Mouse (Mus musculus) cerebellum, adult 2 months (tissue): ENCODE data around the gene Alg5. TPM values are rescaled to one million over a fixed set of nuclear protein-coding genes. Genes with fewer than 3 reads are reported as not detected.

Experiments
- DNase-seq, 2 experiments: peaks; one replicate each; pipeline ENCODE4 v3.0.0; 2021
- H3K27ac ChIP-seq: fragments of 200-500 bp; 2 replicates; pipeline ENCODE4 v1.5.1; 2012; ENCODE audit warnings: low read length, control low read depth, inconsistent platforms; ENCODE audit not compliant: insufficient read depth
- H3K27me3 ChIP-seq: fragments of 200-500 bp; 2 replicates; pipeline ENCODE4 v1.6.1; 2012; ENCODE audit warnings: inconsistent platforms, mild to moderate bottlenecking, low read length, moderate library complexity; ENCODE audit not compliant: control insufficient read depth, insufficient read depth
- H3K4me1 ChIP-seq: fragments of 200-500 bp; 2 replicates; pipeline ENCODE4 v1.6.1; 2011; ENCODE audit warnings: low read length; ENCODE audit not compliant: control insufficient read depth, insufficient read depth
- H3K4me3 ChIP-seq: fragments of 200-500 bp; replicated peaks from 2 replicates; pipeline ENCODE3; 2011; ENCODE audit warnings: mild to moderate bottlenecking, low read depth, low read length, control low read depth; ENCODE audit not compliant: insufficient read depth
- CTCF ChIP-seq: fragments of 200-500 bp; IDR thresholded peaks from 2 replicates; pipeline ENCODE4 v1.5.1; 2011; ENCODE audit warnings: low read depth, mild to moderate bottlenecking, control low read depth, low read length, moderate library complexity, borderline replicate concordance; ENCODE audit not compliant: insufficient read depth
- POLR2A ChIP-seq: fragments of 200-500 bp; IDR thresholded peaks from 2 replicates; pipeline ENCODE4 v1.6.1; 2011; ENCODE audit warnings: low read length, control low read depth, borderline replicate concordance; ENCODE audit not compliant: insufficient read depth
- WGBS: fragments of 180-500 bp; shearing (Covaris S2); methylation state at CpG from one replicate; pipeline ENCODE4 v1.1.7; 2018; 5-methylcytosine and 5-hydroxymethylcytosine counted together
- polyA plus RNA-seq: library from polyadenylated mRNA; depleted of rRNA; stranded (reverse); fragments of >200 nt; gene quantifications from 2 replicates; pipeline ENCODE4 v1.2.3, GENCODE M21; 2012

Gene Alg5
- polyA plus RNA-seq, 1 experiment, result 26.0 TPM

DNA sequence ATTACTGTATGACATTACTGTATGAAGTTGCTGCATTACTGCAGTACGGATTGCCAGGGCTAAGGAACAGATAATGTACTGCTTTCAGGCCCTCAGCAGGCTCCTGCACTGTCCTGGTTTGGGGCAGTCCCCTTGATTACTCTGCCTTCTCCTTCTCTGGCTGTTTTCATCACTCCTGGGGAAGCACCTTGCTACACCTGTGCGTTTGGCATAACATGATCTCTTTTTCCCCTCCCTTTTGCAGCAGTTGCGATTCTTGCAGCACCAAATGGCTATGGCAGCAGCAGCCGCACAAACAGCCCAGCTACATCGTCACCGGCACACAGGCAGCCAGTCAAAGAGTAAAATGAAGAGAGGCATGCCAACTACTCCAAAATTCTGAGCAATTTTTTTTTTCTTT is 7.2 kb upstream of the Alg5 start:
- WGBS, result 86% methylated on average over 6 of the region's 6 CpGs
- Histone ChIP-seq H3K4me3 (no peak overlapping the region), H3K27me3 (no peaks in the 10 kb centered on the region), H3K4me1 (no peaks in the 10 kb centered on the region), H3K27ac (no peak overlapping the region)
- TF ChIP-seq POLR2A (no peak), CTCF (no peak)
- no peak for DNase-seq

DNA sequence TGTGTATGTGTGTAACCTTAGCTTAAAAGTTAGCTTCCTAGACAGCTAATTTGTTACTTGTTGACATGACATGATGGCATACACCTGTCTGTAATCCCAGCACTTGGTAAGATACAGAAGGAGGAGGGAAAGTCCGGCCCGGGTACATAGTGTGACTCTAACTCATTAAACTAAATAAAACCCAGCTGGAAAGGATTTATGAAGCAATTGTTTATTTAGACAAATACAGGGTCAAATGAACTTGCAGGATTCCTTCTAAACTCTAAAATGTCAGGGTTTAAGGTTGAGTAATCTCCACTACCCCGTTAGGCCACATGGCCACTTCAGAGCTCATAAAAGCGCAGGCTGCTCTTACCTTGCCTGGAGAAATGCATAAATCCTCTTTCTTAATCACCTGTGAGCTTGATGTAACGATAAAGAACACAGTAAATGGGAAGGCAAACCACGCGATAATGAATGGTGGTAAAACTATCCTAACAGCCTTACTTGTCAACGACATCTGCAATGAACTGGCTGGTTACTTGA is 3.7 kb upstream of the Alg5 start:
- Histone ChIP-seq H3K27ac (no peak overlapping the region), H3K27me3 (no peaks in the 10 kb centered on the region), H3K4me3 (no peak overlapping the region), H3K4me1 (no peaks in the 10 kb centered on the region)
- 94% methylated on average over 8 of the region's 8 CpGs for WGBS
- TF ChIP-seq POLR2A (no peak), CTCF (no peak)
- no peak for DNase-seq

DNA sequence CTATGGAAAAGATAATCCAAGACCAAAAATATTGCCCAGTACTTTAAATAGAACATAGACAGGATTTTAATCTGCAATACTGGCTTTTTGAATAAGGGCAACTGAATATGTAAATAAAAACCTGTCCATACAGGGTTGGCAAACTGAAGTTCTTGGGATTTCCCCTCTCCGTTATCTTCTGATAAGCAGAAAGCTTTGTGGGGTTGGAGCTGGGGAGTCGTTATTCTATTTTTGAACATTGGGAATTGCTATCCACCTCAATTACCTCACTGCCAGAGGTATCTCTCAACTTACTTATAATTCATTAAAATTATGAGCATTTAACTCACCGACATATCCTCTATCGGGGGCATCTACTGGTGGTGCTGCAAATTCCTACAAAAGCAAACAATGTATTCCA is 3.0 kb upstream of the Alg5 start:
- 91% methylated on average over 4 of the region's 4 CpGs for WGBS
- no peaks in the 10 kb centered on the region for H3K27me3 ChIP-seq
- H3K4me3 ChIP-seq, result no peak overlapping the region
- H3K4me1 ChIP-seq, result no peaks in the 10 kb centered on the region
- H3K27ac ChIP-seq, result no peak overlapping the region
- DNase-seq, result no peak
- no peak for TF ChIP-seq POLR2A
- no peak for TF ChIP-seq CTCF

DNA sequence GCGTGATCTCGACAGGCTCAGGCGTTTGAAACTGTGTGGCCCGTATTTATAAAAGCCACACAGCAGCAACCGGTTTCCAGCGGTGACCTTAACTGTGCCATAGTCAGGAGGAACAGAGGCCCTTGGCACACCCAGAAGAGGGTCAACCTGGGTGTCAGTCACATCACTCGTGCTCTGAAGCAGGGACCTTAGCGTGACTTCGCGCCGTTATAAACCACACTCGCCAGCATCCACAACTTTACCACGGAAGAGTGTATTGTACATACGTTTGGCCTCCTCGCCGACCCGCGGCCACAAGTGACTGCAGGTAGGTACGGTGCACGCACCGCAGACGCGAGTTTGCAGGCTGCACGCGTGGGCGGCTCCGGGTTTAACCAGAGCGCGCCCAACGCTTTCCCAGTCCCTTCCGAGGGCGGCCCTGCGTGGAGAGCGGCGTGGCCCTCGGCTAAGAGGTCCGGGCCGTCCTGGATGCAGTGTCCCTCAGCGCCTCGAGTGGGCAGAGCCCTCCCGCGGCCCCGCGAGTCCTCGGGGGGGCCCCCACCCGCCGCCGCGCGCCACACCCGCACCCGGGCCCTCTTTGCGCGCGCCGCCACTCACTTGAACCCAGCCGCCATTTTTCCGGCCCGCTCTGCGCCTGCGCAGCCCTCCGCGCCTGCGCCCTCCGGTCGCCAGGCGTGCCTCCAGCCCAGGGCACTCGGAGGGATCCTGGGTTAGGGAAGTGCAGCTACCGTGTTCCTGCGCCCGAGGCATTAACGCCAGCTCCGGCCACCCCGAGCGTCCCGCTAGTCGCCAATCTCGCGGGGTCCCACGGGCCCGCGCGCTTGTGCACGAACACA is 710 bp upstream of the Alg5 start:
- peak; percentile 91 to 94 for DNase-seq
- TF ChIP-seq POLR2A (peak; percentile 97), CTCF (no peak)
- under 1% methylated on average over 84 of the region's 84 CpGs for WGBS
- peak overlapping the region; percentile 95 for H3K4me3 ChIP-seq
- no peaks in the 10 kb centered on the region for H3K4me1 ChIP-seq
- no peaks in the 10 kb centered on the region for H3K27me3 ChIP-seq
- peak overlapping the region; percentile 100 for H3K27ac ChIP-seq

DNA sequence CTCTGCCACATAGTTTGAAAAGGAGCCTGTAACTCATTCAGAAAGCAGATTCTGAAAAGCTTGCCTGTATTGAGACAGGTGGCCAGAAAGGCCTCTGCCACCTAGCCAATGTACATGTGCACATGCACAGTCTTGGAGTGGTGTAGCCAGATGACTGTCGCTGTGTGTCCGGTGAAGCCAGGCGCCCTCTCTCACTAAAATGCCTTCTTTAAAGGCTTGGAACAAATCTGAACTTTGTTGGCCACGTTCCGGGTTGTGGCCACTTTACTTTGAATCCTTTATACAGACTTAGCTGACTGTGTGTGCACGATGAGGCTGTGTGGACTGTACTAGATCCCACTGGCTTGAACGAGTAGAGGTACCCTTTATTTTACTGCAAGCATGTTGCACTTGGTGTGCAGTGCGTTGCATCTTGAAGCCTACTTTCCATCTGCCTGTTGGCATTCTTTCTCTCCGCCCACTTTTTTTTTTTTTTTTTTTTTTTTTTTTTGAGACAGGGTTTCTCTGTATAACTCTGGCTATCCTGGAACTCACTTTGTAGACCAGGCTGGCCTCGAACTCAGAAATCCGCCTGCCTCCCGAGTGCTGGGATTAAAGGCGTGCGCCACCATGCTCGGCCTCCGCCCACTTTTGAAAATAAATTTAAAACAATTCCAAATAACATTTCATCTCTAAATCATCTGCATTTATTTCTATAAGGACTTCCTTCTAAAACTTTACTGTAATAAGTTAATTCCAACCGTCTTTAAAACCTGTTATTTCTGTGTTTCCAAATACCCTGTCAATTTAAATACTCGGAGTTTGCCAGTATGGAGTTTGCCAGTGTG is 975 bp downstream of the Alg5 start:
- WGBS, result 44% methylated on average over 18 of the region's 18 CpGs
- peak; percentile 28 to 30 for DNase-seq
- Histone ChIP-seq H3K4me1 (no peaks in the 10 kb centered on the region), H3K27ac (peak overlapping the region; percentile 33; the same call in 1 of the 2 replicates), H3K4me3 (peak overlapping the region; percentile 95), H3K27me3 (no peaks in the 10 kb centered on the region)
- TF ChIP-seq CTCF (no peak), POLR2A (no peak)

DNA sequence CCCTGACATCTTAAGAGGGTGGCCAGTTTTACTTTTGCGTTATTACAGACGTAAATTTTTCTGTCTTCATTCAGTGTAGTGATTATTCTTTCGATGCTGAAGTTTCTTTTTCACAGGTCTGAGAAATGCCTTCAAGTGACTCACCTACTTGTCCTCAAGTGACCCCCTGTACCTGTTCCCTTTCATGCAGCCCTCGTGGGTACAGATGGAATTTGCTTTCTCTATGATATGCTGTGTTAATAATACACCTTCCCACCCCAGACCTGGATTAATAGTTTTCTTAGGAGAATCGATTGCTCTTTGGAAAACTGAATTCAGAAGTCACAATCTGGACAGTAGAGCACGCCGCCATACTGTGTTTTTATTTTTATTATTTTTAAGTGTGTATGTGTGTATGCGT is 2.0 kb downstream of the Alg5 start:
- DNase-seq, result no peak
- 94% methylated on average over 8 of the region's 8 CpGs for WGBS
- no peaks in the 10 kb centered on the region for H3K27me3 ChIP-seq
- H3K27ac ChIP-seq, result no peak overlapping the region
- no peaks in the 10 kb centered on the region for H3K4me1 ChIP-seq
- TF ChIP-seq POLR2A, result no peak
- H3K4me3 ChIP-seq, result no peak overlapping the region

DNA sequence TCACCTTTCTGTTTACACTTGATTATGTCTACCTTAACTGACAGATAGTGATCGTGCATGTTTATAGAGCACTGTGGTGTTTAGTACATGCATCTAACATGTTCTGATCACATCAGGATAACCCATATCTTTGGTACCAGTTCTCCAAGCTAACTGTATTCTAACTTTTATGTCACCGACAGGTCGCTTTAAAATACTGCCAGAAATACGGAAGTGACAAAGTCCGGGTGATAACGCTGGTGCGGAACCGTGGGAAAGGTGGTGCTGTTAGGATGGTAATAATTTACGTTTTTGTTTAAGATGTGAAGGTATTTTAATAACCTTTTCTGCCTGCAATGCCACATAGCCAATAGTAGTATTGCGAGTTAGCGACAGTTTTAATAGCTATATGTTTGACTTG is 6.6 kb downstream of the Alg5 start:
- no peak overlapping the region for H3K4me3 ChIP-seq
- 97% methylated on average over 11 of the region's 11 CpGs for WGBS
- TF ChIP-seq POLR2A, result no peak
- TF ChIP-seq CTCF, result no peak
- DNase-seq, result no peak
- no peak overlapping the region for H3K27ac ChIP-seq
- H3K4me1 ChIP-seq, result no peaks in the 10 kb centered on the region; the same call in 1 of the 2 replicates
- no peaks in the 10 kb centered on the region for H3K27me3 ChIP-seq
